Mouse (Mus musculus): ENCODE results near the gene Lrrc29. TPM values are rescaled to one million over a fixed set of nuclear protein-coding genes. Genes with fewer than 3 reads are reported as not detected.

Lrrc29 gene
- polyA plus RNA-seq, 1 experiment = 1.6 TPM

DNA sequence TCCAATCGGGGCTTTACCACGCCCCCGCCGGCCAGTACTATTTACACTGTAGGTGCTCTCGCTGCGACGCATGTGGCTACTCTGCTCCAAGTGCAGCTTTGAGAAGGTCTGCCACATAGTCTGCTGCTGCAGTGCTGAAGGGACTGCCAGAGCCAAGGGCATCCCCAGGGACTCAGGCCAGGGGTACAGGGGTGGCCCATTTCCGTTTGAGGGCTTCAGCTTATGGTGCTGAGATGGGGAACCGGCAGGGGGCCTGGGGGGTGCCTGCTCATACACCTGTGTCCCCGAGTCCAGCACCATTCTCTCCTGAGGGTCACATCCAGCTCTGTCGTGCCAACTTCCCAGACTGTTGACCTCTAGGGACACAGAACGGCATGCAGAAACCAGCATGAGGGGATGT, 40.6 kb downstream of the Lrrc29 start:
- no peaks in the 10 kb centered on the region for H3K4me1 ChIP-seq (ENCODE audit: control insufficient read depth, insufficient read depth, low read length)
- H3K27ac ChIP-seq (ENCODE audit: insufficient read depth, low read length) = no peak overlapping the region
- H3K4me3 ChIP-seq (ENCODE audit: insufficient read depth, low read length) = no peak overlapping the region
- TF ChIP-seq POLR2A (IDR thresholded peaks at IDR 0.05; ENCODE audit: low read depth, low read length) = no peak
- no peak for TF ChIP-seq CTCF (IDR thresholded peaks at IDR 0.05; ENCODE audit: borderline replicate concordance, insufficient read depth, low read length)

- Histone ChIP-seq H3K4me1 (ENCODE audit: control insufficient read depth, insufficient read depth, low read length) (no peaks in the 10 kb centered on the region), H3K27ac (ENCODE audit: insufficient read depth, low read length) (no peak overlapping the region), H3K4me3 (ENCODE audit: insufficient read depth, low read length) (no peak overlapping the region)
- TF ChIP-seq CTCF (IDR thresholded peaks at IDR 0.05; ENCODE audit: borderline replicate concordance, insufficient read depth, low read length) (peak; percentile 94), POLR2A (IDR thresholded peaks at IDR 0.05; ENCODE audit: low read depth, low read length) (no peak)
These were observed 43.0 kb downstream of the Lrrc29 start for GRCm38 (mm10) chr8:105283074-105283473.

DNA sequence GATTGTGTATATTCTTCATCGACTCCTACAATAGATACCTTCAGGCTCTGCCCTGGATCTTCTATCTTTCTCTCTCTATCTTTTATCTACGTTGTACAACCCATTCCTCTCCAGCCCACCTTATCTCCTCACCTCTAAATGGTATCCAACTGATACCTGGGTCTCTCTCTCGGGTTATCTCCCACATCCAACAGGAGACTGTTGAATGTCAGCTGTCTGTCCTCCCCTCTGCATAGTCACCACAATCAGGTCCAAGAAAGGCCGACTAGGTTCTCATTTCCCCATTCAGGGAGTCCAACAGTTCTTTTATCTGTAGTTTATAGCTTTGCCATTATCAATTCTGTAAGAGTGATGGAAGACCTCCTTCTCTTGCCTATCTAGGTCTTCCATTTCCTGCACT, 43.8 kb downstream of the Lrrc29 start:
- no peak for TF ChIP-seq CTCF (IDR thresholded peaks at IDR 0.05; ENCODE audit: borderline replicate concordance, insufficient read depth, low read length)
- TF ChIP-seq POLR2A (IDR thresholded peaks at IDR 0.05; ENCODE audit: low read depth, low read length) = no peak

GRCm38 (mm10) chr8:105281821-105282220, 44.3 kb downstream of the Lrrc29 start:
- TF ChIP-seq POLR2A (IDR thresholded peaks at IDR 0.05; ENCODE audit: low read depth, low read length) (no peak), CTCF (IDR thresholded peaks at IDR 0.05; ENCODE audit: borderline replicate concordance, insufficient read depth, low read length) (no peak)
- H3K4me1 ChIP-seq (ENCODE audit: control insufficient read depth, insufficient read depth, low read length) = no peaks in the 10 kb centered on the region
- no peak overlapping the region for H3K27ac ChIP-seq (ENCODE audit: insufficient read depth, low read length)
- H3K4me3 ChIP-seq (ENCODE audit: insufficient read depth, low read length) = no peak overlapping the region

More for the DNA sequence above, 43.8 kb downstream of the Lrrc29 start:
- H3K27ac ChIP-seq (ENCODE audit: insufficient read depth, low read length) = no peak overlapping the region
- no peak overlapping the region for H3K4me3 ChIP-seq (ENCODE audit: insufficient read depth, low read length)
- H3K4me1 ChIP-seq (ENCODE audit: control insufficient read depth, insufficient read depth, low read length) = no peaks in the 10 kb centered on the region

DNA sequence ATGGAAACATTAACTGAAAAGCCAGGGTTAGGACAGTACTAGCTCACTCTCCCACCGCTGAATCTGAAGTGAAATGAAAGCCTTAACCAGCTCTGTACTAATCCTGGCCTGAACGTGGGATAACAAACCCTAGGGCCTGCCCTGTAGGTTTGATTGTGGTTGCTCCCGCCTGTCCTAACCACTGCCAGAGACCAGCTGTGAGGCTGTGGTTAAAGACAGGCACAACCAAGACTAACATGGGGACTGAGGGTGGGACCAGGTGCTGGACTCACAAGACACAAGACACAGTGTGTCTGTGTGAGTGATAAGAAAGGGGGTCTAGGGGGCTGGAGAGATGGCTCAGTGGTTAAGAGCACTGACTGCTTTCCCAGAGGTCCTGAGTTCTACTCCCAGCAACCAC, 45.5 kb downstream of the Lrrc29 start:
- Histone ChIP-seq H3K27ac (ENCODE audit: insufficient read depth, low read length) (no peak overlapping the region), H3K4me1 (ENCODE audit: control insufficient read depth, insufficient read depth, low read length) (no peaks in the 10 kb centered on the region), H3K4me3 (ENCODE audit: insufficient read depth, low read length) (no peak overlapping the region)
- no peak for TF ChIP-seq CTCF (IDR thresholded peaks at IDR 0.05; ENCODE audit: borderline replicate concordance, insufficient read depth, low read length)
- no peak for TF ChIP-seq POLR2A (IDR thresholded peaks at IDR 0.05; ENCODE audit: low read depth, low read length)

- no peak overlapping the region for H3K4me3 ChIP-seq (ENCODE audit: insufficient read depth, low read length)
- TF ChIP-seq CTCF (IDR thresholded peaks at IDR 0.05; ENCODE audit: borderline replicate concordance, insufficient read depth, low read length) = no peak
- TF ChIP-seq POLR2A (IDR thresholded peaks at IDR 0.05; ENCODE audit: low read depth, low read length) = no peak
- no peak overlapping the region for H3K27ac ChIP-seq (ENCODE audit: insufficient read depth, low read length)
- no peaks in the 10 kb centered on the region for H3K4me1 ChIP-seq (ENCODE audit: control insufficient read depth, insufficient read depth, low read length)
These were observed 47.2 kb downstream of the Lrrc29 start for GRCm38 (mm10) chr8:105278911-105279334.

DNA sequence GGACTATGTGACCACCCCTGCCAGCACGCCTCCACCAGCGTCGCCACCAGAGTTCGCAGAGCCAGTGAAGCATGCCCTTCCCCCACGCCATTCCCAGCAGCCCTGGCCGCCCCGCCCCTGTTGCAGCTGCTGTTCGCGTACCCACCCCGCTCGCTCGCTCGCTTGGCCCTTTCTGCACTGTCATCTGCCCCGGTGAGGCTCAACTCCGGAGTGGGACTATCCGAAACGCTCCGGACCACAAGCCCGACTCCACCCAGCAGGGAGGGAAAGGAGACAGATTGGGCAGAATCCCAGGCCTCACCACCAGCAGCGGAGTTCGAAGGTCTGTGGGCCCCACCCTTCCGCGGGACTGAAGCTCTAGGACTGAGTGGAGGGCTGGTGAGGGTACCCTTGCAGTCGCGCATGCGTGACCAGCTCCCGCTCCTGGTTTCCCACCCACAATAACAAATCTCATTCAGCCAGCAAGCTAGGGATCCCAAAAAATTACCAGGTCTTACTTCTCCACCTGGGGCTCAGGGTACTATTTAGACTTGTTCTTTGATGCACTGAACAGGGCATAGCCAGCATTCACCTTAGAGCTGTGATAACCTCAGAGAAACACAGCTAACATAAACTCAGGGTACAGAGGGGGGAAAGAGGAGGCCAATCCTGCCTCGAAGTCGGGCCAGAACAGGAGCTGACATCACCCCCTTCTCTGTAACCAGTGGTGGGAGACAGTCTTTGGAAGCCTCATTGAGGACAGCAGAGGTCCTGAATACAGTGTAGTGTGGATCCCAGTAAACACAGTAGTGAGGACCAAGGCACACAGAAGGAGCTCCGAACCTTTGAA, 49.6 kb downstream of the Lrrc29 start:
- Histone ChIP-seq H3K4me3 (ENCODE audit: insufficient read depth, low read length) (peak overlapping the region; percentile 13; the same call in 1 of the 2 replicates), H3K4me1 (ENCODE audit: control insufficient read depth, insufficient read depth, low read length) (no peaks in the 10 kb centered on the region), H3K27ac (ENCODE audit: insufficient read depth, low read length) (no peak overlapping the region)
- TF ChIP-seq CTCF (IDR thresholded peaks at IDR 0.05; ENCODE audit: borderline replicate concordance, insufficient read depth, low read length) (no peak), POLR2A (IDR thresholded peaks at IDR 0.05; ENCODE audit: low read depth, low read length) (peak; percentile 58)

- TF ChIP-seq POLR2A (IDR thresholded peaks at IDR 0.05; ENCODE audit: low read depth, low read length) = no peak
- TF ChIP-seq CTCF (IDR thresholded peaks at IDR 0.05; ENCODE audit: borderline replicate concordance, insufficient read depth, low read length) = no peak
- Histone ChIP-seq H3K4me3 (ENCODE audit: insufficient read depth, low read length) (peak within 1 kb of the TSS; percentile 13; the same call in 1 of the 2 replicates), H3K27ac (ENCODE audit: insufficient read depth, low read length) (no peak within 1 kb of the TSS), H3K4me1 (ENCODE audit: control insufficient read depth, insufficient read depth, low read length) (no peaks in the 10 kb centered on the region)
These were observed 50.2 kb downstream of the Lrrc29 start, which contains the start of gene Nol3 for GRCm38 (mm10) chr8:105275840-105276239. Gene Nol3 (plus strand): TSS chr8:105276140.

GRCm38 (mm10) chr8:105275387-105275786, 50.7 kb downstream of the Lrrc29 start:
- no peak overlapping the region for H3K4me3 ChIP-seq (ENCODE audit: insufficient read depth, low read length)
- TF ChIP-seq POLR2A (IDR thresholded peaks at IDR 0.05; ENCODE audit: low read depth, low read length) (no peak), CTCF (IDR thresholded peaks at IDR 0.05; ENCODE audit: borderline replicate concordance, insufficient read depth, low read length) (no peak)
- no peaks in the 10 kb centered on the region for H3K4me1 ChIP-seq (ENCODE audit: control insufficient read depth, insufficient read depth, low read length)
- H3K27ac ChIP-seq (ENCODE audit: insufficient read depth, low read length) = no peak overlapping the region

DNA sequence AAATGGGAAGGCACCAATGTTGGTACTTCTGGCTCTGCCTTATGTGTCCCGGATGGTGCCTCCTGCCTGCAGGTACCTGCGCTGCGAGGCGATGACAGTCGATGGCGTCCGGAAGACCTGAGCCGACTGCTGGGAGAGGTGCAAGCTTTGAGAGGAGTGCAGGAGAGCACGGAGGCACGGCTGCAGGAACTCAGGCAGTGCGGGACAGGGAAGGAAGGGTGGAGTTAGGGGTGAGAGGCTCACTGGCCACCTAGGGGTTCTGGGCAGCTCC, 55.2 kb downstream of the Lrrc29 start:
- Histone ChIP-seq H3K4me3 (ENCODE audit: insufficient read depth, low read length) (no peak overlapping the region), H3K27ac (ENCODE audit: insufficient read depth, low read length) (no peak overlapping the region), H3K4me1 (ENCODE audit: control insufficient read depth, insufficient read depth, low read length) (no peaks in the 10 kb centered on the region)
- TF ChIP-seq POLR2A (IDR thresholded peaks at IDR 0.05; ENCODE audit: low read depth, low read length) = no peak
- TF ChIP-seq CTCF (IDR thresholded peaks at IDR 0.05; ENCODE audit: borderline replicate concordance, insufficient read depth, low read length) = no peak

Data from embryonic fibroblast, embryonic 13.5 days (primary cell).